Mouse (Mus musculus) layer of hippocampus, adult 9-11 months (tissue): Measurements from ENCODE around the gene Gfer.
"Not testable (repeated sequence)": the region's sequence is repeated elsewhere in the genome, so short reads cannot be mapped to it uniquely, and the experiment has no call there.

ENCODE experiments used
- DNase-seq: peaks from one replicate; pipeline ENCODE4 v3.0.0; 2022

Gfer gene

DNA sequence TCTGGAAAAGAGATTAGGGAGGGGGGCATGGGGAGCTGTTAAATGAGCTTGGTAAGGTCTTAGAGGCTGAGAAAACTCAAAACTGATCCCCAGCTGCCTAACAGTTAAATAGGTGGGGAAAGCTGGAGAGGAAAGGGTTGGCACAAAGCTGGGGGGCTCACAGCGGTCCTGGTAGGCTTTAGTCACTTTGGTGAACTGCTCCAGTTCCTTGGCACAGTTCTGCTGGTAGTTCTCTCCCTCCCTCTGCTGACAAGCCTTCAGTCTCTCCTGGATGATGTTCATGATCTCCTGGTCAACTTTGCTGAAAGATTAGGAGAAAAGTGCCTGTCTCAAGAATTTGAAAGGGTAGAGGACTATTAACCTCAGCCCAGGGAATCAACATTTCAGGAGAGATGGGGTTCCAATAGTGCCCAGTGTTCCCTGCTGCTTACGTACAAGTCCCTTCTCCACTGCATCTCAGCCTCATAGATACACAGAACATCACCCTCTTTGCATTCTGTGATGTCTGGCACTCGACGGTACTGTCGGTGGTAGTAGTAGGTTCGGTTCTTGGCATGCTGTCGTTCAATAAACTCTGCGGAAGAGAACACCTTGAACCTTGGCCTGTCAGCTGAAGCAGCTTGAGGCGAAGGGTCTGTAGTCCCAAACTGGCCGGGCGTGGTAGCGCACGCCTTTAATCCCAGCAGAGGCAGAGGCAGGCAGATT, 26.4 kb upstream of the Gfer start:
- no peak for DNase-seq

GRCm38 (mm10) chr17:24721383-24721955, 25.5 kb upstream of the Gfer start:
- DNase-seq = not testable (repeated sequence)

DNA sequence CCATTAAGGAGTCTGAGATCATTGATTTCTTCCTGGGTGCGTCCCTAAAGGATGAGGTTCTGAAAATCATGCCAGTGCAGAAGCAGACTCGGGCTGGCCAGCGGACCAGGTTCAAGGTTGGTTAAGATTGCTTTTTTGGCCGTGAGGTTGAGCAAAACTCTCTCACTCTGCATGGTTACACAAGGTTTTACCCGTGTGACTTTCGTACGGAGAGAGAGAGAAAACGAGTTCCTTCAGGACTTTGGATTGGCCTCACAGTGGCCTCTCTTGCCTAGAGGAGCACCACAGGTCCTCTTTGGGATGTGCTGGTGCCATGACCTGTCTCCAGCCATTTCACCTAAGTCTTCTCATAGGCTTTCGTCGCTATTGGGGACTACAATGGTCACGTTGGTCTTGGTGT, 24.7 kb upstream of the Gfer start:
- DNase-seq = not testable (repeated sequence)

DNA sequence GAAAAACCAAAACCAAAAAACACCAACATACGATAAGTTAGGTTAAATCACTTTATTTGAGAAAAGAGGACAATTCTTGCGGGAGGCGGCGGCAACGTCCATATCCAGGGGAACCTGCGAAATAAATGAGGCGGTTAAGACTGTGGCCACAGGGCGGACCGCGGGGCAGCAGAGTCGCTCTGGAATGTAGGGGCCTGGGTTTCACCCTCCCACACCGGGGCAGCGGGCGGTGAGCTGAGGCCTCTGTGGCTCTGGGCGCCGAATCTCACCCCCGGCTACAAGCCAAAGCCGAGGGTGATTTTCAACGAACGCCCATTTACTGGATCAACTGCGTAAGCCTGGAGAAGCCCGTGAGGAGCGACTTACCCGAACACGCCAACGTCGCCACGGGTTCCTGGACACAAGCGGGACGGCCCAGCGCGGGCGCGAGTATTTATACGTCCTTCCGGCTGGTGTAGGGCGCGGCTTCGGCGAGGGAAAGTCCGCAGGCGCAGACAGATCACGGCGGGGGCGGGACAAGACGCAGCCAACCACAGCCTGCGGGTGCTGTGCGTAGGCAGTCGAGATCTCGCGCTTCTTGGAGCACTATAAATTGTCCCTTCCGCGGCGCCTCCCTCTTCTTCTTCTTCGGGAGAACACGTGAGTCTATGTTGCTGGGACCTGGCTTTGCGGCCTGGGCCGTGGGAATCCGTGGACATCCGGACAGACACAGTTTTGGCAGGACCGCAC, 23.7 kb upstream of the Gfer start:
- peak; percentile 99 for DNase-seq

DNA sequence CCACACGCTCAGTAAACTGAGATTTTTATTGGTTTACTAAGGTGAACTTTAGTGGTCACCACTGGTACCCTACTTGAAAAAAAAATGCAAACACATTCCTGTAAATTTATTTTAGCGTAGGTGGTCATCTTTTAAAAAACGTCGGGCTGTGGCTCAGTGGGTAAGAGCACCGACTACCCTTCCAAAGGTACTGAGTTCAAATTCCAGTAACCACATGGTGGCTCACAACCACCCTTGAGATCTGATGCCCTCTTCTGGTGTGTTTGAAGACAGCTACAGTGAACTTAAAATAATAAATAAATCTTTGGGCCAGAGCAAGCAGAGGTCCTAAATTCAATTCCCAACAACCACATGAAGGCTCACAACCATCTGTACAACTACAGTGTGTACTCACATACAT, 23.0 kb upstream of the Gfer start:
- DNase-seq = not testable (repeated sequence)

DNA sequence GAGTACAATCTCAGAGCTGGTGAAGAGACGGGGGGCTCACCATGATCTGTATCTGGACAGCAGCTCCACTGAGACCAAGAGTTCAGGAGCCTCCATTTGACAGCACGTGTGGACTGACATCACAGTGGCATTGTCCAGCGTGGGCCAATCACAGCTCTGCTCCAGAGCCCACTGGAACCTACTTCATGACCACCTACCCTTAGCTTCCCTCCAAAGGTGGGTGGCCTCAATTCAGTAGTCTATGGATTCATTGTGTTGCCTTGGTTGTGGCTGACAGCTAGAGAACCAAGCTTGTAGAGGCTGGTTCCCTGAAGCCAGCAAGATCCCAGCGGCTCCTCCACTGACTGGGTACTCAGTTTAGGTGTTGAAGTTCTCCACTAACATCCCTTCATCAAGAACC, 22.0 kb upstream of the Gfer start, which contains the start of the genes Rnf151 and Rps2:
TSS of gene Rnf151 (minus strand) at position 121 of the 400 bp plus-strand sequence.
TSS of gene Rps2 (plus strand) at position 174 of the 400 bp plus-strand sequence.
- no peak for DNase-seq

DNA sequence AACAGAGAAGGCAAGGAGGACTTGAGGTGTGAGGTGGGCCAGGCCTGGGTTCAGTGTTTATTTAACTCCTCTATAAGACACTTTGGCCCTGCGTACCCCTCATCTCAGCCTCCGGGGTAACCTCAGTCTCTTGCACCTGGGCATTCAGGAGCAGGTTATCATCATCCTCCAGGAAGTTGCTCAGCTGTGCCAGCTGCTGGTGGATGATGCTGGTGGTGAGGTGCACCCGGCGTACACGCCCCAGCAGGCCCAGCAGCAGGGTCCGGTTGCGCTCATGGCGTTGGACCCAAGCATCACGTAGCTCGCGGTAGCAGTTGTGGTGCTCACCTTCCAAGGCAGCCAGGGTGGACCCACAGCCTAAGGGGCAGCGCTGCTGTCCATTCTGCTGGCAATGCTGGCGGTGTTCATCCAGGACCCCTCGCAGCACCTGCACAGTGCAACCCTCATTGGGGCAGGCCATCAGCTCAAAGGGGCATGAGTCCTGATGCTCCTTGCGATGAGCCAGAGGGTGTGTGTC, 20.3 kb upstream of the Gfer start:
- DNase-seq = no peak

DNA sequence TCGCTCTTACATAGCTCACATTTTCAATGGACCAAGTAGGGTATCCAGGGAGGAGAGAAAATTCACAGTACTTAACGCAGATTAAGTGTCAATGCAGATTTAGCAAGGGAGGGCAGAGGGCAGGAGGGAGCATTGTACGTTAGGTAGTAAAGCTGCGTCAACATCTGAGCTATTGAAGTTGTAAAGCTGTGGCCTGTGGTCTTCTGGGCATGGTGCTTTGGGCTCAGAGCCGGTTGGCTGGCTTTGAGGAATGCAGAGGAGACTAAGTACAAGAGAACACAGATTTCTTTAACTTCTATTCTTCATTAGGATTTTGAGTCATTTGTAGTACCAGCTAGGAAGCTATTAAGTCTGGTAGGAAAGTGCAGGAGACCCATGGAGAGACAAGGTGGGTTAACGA, 19.6 kb upstream of the Gfer start:
- no peak for DNase-seq

- DNase-seq = no peak
Measured at GRCm38 (mm10) chr17:24708646-24709045, 12.7 kb upstream of the Gfer start.

DNA sequence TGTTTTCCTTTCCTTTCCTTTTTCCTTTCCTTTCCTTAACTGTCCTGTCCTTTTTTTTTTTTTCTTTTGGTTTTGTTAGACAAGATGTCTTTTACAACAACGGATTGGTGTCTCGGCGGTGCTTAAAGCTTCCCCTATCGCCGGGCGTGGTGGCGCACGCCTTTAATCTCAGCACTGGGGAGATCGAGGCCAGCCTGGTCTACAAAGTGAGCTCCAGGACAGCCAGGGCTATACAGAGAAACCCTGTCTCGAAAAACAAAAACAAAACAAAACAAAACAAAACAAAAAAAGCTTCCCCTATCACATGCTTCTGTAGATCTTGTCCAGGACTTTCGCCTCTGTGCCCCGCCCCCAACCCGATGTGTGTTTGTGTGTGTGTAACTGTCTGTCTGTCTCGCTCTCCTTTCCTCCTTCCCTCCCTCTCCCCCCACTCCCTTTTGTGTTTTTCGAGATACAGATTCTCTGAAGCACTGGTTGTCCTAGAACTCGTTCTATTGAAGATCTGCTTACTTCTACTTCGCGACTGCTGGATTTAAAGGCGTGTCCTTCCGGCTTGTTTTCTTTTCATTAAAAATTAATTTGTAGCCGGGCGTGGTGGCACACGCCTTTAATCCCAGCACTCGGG, 12.0 kb upstream of the Gfer start:
- DNase-seq = no peak

DNA sequence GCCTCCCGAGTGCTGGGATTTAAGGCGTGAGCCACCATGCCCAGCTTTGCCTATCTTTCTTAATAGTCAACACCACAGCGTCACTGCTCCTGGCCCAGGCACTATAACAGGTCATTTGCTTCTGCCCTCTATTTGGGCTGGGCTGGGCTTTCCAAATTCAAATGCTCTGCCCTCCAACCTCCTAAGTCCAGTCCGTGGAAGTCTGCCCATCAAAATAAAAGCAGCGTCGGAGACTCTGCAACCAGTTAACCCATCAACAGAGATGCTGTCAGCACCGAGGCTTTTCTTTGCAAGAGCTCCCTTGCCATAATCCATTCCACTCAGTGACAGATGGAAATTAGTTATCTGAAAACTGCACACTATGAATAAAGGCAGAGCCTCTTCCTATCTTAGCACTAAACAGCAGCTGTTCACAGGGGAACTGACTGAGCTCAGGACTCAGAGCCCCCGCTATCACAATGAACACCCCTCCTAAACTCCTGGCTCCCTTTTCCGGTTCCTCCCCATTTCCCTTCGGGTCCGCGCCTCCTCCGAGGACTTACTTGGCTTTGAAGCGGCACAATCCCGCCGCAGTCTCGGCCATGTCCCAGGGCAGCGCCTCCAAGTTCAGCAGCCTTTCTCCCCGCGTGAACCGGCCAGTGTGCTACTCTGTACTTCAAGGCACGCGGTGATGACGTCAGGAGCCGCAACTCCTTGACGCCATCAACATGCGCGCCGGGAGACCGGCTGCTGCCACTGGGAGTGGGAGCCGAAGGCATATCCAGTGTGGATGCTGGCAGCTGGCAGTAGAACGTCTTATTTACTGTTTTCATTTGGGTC, 11.2 kb upstream of the Gfer start, which contains the start of gene Tbl3:
TSS of gene Tbl3 (minus strand) at position 679 of the 819 bp plus-strand sequence.
- DNase-seq = peak; percentile 94

- peak; percentile 1 for DNase-seq
Measured at GRCm38 (mm10) chr17:24705821-24706220, 9.9 kb upstream of the Gfer start.

GRCm38 (mm10) chr17:24701251-24701650, 5.3 kb upstream of the Gfer start:
- DNase-seq = no peak

- no peak for DNase-seq
Measured at GRCm38 (mm10) chr17:24699473-24699872, 3.5 kb upstream of the Gfer start.

DNA sequence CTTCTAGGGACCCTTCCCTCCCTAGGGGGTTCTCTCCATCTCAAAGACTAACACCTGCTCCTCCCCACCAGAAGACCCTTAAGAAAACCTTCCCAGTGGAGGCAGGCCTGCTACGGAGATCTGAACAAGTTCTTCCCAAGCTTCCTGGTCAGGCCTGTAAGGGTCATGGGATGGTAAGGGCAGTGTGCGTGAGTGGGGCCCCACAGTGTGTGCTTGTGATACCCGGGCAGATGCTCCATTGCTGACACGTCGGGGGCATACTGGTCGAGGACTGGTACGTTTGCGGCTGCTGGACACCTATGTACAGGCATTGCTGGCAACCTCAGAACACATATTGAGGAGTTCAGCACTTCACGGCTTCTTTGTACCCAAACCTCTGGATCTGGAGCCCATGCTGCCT, 2.8 kb upstream of the Gfer start:
- no peak for DNase-seq

- DNase-seq = no peak
Measured at GRCm38 (mm10) chr17:24697985-24698384, 2.0 kb upstream of the Gfer start.

DNA sequence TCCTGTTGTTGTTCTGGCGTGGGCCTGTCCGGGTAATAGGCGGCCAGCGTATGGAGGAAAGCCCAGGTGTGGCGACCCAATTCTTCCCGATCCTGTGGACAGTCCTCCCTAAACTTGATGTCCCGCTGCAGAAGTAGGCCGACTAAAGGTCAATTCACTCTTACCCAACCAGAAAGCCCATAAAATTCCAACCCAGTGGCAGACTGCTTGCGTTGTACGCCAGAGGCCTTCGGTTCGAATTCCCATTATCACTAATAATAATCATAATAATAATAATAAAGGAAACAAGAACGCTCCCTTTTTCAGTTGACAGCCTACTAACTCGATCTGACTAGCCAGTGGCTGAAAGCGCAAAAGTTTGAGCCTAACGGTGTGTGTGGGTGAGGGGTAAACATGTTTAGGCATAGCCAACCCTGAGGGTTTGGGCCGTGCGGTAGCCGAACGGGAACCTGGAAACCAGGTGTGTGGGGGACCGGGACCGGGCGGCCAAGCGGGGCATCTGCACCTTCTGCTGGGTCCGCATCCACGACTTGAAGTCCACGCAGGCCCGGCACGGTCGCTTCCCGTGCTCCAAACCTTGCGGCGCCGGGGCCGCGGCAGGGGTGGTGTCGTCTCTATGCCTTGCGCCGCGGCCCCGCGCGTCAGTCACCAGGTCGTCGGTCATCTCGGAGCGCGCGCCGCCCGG, 488 bp downstream of the Gfer start:
- no peak for DNase-seq

GRCm38 (mm10) chr17:24692385-24692784, 3.6 kb downstream of the Gfer start:
- DNase-seq = no peak

DNA sequence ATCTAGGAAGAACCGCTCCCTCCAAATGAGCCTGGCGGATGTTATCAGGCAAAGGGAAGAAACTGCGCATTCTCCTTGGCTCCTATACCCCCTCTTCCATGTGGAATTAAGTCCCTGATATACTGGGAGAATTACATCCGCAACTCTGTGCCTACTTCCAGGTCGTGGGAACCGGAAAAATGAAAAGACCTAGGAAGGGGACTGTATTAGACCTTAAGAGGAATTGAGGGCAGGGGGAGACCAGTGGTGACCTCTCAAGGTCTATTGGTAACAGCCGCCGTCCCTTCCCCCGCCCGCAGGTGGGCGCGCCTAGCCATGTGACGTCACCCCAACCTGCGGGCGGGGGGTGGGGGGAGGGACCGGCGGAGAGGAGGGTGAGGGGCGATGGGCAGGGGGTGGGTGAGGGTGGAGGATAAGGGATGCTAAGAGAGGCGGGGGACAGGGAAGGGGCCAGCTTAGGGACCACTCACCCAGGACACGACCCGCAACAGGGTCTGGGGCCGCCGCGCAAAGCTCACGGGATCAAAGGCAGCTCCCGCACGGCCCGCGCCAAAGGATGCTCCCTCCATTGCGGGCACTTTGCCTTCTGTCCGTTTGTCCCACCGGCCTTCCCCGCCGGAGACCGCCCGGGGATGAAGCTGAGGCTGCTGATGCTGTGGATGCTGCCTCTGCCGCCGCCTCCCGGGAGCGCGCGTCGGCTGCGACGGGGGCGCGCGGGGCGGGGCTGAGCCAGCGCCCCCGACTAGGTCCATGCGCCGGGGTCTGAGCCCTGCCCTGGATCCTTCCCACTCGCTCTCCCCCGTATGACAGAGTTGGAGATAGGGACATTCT, 6.5 kb downstream of the Gfer start, which contains the start of gene Syngr3:
TSS of gene Syngr3 (minus strand) at position 705 of the 831 bp plus-strand sequence.
- no peak for DNase-seq

- no peak for DNase-seq
Measured at GRCm38 (mm10) chr17:24687599-24687998, 8.4 kb downstream of the Gfer start.
